Mouse (Mus musculus): ENCODE measurements around the gene Tfcp2. TPM values are rescaled to one million over a fixed set of nuclear protein-coding genes. Genes with fewer than 3 reads are reported as not detected.
A peak's percentile ranks its signal among the peaks of the same experiment; 100 is the strongest.
"Not testable (repeated sequence)": the region's sequence is repeated elsewhere in the genome, so short reads cannot be mapped to it uniquely, and the experiment has no call there.

Gene Tfcp2
- polyA plus RNA-seq, 1 experiment from 2014 or later: 26.6 TPM

GRCm38 (mm10) chr15:100556378-100556777 is 4.6 kb upstream of the Tfcp2 start:
- no peaks in the 10 kb centered on the region for H3K27me3 ChIP-seq
- no peak overlapping the region for H3K4me3 ChIP-seq (replicated peaks)
- no peaks in the 10 kb centered on the region; the same call in 1 of the 2 replicates for H3K4me1 ChIP-seq
- WGBS: 92% methylated on average over 9 of the region's 9 CpGs
- H3K36me3 ChIP-seq: no peaks in the 10 kb centered on the region
- no peaks in the 10 kb centered on the region for H3K9me3 ChIP-seq (replicated peaks)
- ATAC-seq (ENCODE audit: insufficient number of reproducible peaks, low FRiP score, low TSS enrichment, low read depth): no peak
- no peak overlapping the region for H3K27ac ChIP-seq (replicated peaks)
- no peak overlapping the region for H3K9ac ChIP-seq
- H3K4me2 ChIP-seq (replicated peaks): no peak overlapping the region

GRCm38 (mm10) chr15:100555965-100556364 is 4.2 kb upstream of the Tfcp2 start:
- no peak overlapping the region for H3K4me3 ChIP-seq (replicated peaks)
- no peaks in the 10 kb centered on the region for H3K27me3 ChIP-seq
- H3K9me3 ChIP-seq (replicated peaks): no peaks in the 10 kb centered on the region
- H3K4me2 ChIP-seq (replicated peaks): no peak overlapping the region
- H3K27ac ChIP-seq (replicated peaks): no peak overlapping the region
- H3K4me1 ChIP-seq: peaks cover 2% of the 10 kb centered on the region
- WGBS: 87% methylated on average over 5 of the region's 5 CpGs
- no peak overlapping the region for H3K9ac ChIP-seq
- no peaks in the 10 kb centered on the region for H3K36me3 ChIP-seq
- no peak for ATAC-seq (ENCODE audit: insufficient number of reproducible peaks, low FRiP score, low TSS enrichment, low read depth)

- H3K4me1 ChIP-seq: peaks cover 11% of the 10 kb centered on the region
- H3K36me3 ChIP-seq: peaks cover 8% of the 10 kb centered on the region; the same call in 1 of the 2 replicates
- no peaks in the 10 kb centered on the region for H3K27me3 ChIP-seq
- 0 out of 2 replicates have a peak overlapping the region, but pooled peaks have one; percentile 84 for H3K4me2 ChIP-seq (replicated peaks)
- no peak overlapping the region for H3K27ac ChIP-seq (replicated peaks)
- 94% methylated on average over 4 of the region's 4 CpGs for WGBS
- no peaks in the 10 kb centered on the region for H3K9me3 ChIP-seq (replicated peaks)
- no peak for ATAC-seq (ENCODE audit: insufficient number of reproducible peaks, low FRiP score, low TSS enrichment, low read depth)
- peak overlapping the region; percentile 93; the same call in 1 of the 2 replicates for H3K4me3 ChIP-seq (replicated peaks)
- no peak overlapping the region for H3K9ac ChIP-seq
Measured at GRCm38 (mm10) chr15:100550280-100550679, 1.5 kb downstream of the Tfcp2 start.

- peaks cover 24% of the 10 kb centered on the region for H3K36me3 ChIP-seq
- not testable (repeated sequence) for H3K9ac ChIP-seq; H3K27ac ChIP-seq (replicated peaks); H3K9me3 ChIP-seq (replicated peaks); H3K4me3 ChIP-seq (replicated peaks); H3K4me2 ChIP-seq (replicated peaks); ATAC-seq (ENCODE audit: insufficient number of reproducible peaks, low FRiP score, low TSS enrichment, low read depth); H3K4me1 ChIP-seq; H3K27me3 ChIP-seq
- WGBS: 93% methylated on average over 14 of the region's 14 CpGs
Measured at GRCm38 (mm10) chr15:100543651-100544030, 8.2 kb downstream of the Tfcp2 start.

GRCm38 (mm10) chr15:100542876-100543650 is 8.7 kb downstream of the Tfcp2 start:
- H3K36me3 ChIP-seq: peaks cover 19% of the 10 kb centered on the region
- not testable (repeated sequence) for H3K4me2 ChIP-seq (replicated peaks); H3K27ac ChIP-seq (replicated peaks); H3K27me3 ChIP-seq; H3K4me1 ChIP-seq; ATAC-seq (ENCODE audit: insufficient number of reproducible peaks, low FRiP score, low TSS enrichment, low read depth); H3K4me3 ChIP-seq (replicated peaks); H3K9me3 ChIP-seq (replicated peaks); H3K9ac ChIP-seq
- 94% methylated on average over 27 of the region's 28 CpGs for WGBS

- Histone ChIP-seq H3K9ac (no peak overlapping the region), H3K4me1 (no peaks in the 10 kb centered on the region), H3K4me3 (replicated peaks) (no peak overlapping the region), H3K9me3 (replicated peaks) (no peaks in the 10 kb centered on the region), H3K36me3 (peaks cover 22% of the 10 kb centered on the region), H3K4me2 (replicated peaks) (no peak overlapping the region), H3K27ac (replicated peaks) (no peak overlapping the region), H3K27me3 (no peaks in the 10 kb centered on the region)
- 87% methylated on average over 4 of the region's 4 CpGs for WGBS
- ATAC-seq (ENCODE audit: insufficient number of reproducible peaks, low FRiP score, low TSS enrichment, low read depth): no peak
Measured at GRCm38 (mm10) chr15:100541426-100541825, 10.4 kb downstream of the Tfcp2 start.

- H3K9me3 ChIP-seq (replicated peaks); H3K27ac ChIP-seq (replicated peaks); H3K4me3 ChIP-seq (replicated peaks); H3K4me2 ChIP-seq (replicated peaks); H3K9ac ChIP-seq; ATAC-seq (ENCODE audit: insufficient number of reproducible peaks, low FRiP score, low TSS enrichment, low read depth); H3K4me1 ChIP-seq; H3K27me3 ChIP-seq: not testable (repeated sequence)
- H3K36me3 ChIP-seq: peaks cover 26% of the 10 kb centered on the region
- WGBS: 84% methylated on average over 1 of the region's 1 CpGs
Measured at GRCm38 (mm10) chr15:100541001-100541400, 10.8 kb downstream of the Tfcp2 start.

GRCm38 (mm10) chr15:100539411-100539810 is 12.4 kb downstream of the Tfcp2 start:
- Histone ChIP-seq H3K9ac (no peak overlapping the region), H3K27me3 (no peaks in the 10 kb centered on the region), H3K9me3 (replicated peaks) (no peaks in the 10 kb centered on the region), H3K27ac (replicated peaks) (no peak overlapping the region), H3K4me1 (no peaks in the 10 kb centered on the region), H3K36me3 (peaks cover 32% of the 10 kb centered on the region), H3K4me2 (replicated peaks) (no peak overlapping the region), H3K4me3 (replicated peaks) (no peak overlapping the region)
- 95% methylated on average over 9 of the region's 9 CpGs for WGBS
- no peak for ATAC-seq (ENCODE audit: insufficient number of reproducible peaks, low FRiP score, low TSS enrichment, low read depth)

- WGBS: 85% methylated on average over 6 of the region's 6 CpGs
- H3K4me2 ChIP-seq (replicated peaks): no peak overlapping the region
- ATAC-seq (ENCODE audit: insufficient number of reproducible peaks, low FRiP score, low TSS enrichment, low read depth): no peak
- no peaks in the 10 kb centered on the region for H3K4me1 ChIP-seq
- no peak overlapping the region for H3K4me3 ChIP-seq (replicated peaks)
- H3K27ac ChIP-seq (replicated peaks): no peak overlapping the region
- H3K36me3 ChIP-seq: peaks cover 36% of the 10 kb centered on the region
- no peaks in the 10 kb centered on the region for H3K27me3 ChIP-seq
- no peak overlapping the region for H3K9ac ChIP-seq
- no peaks in the 10 kb centered on the region for H3K9me3 ChIP-seq (replicated peaks)
Measured at GRCm38 (mm10) chr15:100537913-100538312, 13.9 kb downstream of the Tfcp2 start.

GRCm38 (mm10) chr15:100527900-100528299 is 23.9 kb downstream of the Tfcp2 start:
- no peak overlapping the region for H3K27ac ChIP-seq (replicated peaks)
- no peak for ATAC-seq (ENCODE audit: insufficient number of reproducible peaks, low FRiP score, low TSS enrichment, low read depth)
- 82% methylated on average over 5 of the region's 5 CpGs for WGBS
- no peaks in the 10 kb centered on the region for H3K4me1 ChIP-seq
- H3K9ac ChIP-seq: no peak overlapping the region
- 0 out of 2 replicates have a peak, but pooled peaks cover 15% of the 10 kb centered on the region for H3K36me3 ChIP-seq
- no peak overlapping the region for H3K4me3 ChIP-seq (replicated peaks)
- H3K27me3 ChIP-seq: no peaks in the 10 kb centered on the region
- H3K4me2 ChIP-seq (replicated peaks): no peak overlapping the region
- H3K9me3 ChIP-seq (replicated peaks): no peaks in the 10 kb centered on the region

- H3K27ac ChIP-seq (replicated peaks): no peak overlapping the region
- no peak overlapping the region for H3K4me3 ChIP-seq (replicated peaks)
- no peaks in the 10 kb centered on the region for H3K9me3 ChIP-seq (replicated peaks)
- WGBS: 92% methylated on average over 14 of the region's 14 CpGs
- H3K4me1 ChIP-seq: no peaks in the 10 kb centered on the region
- no peak overlapping the region for H3K9ac ChIP-seq
- H3K27me3 ChIP-seq: no peaks in the 10 kb centered on the region
- peaks cover 27% of the 10 kb centered on the region; the same call in 1 of the 2 replicates for H3K36me3 ChIP-seq
- no peak overlapping the region for H3K4me2 ChIP-seq (replicated peaks)
- no peak for ATAC-seq (ENCODE audit: insufficient number of reproducible peaks, low FRiP score, low TSS enrichment, low read depth)
Measured at GRCm38 (mm10) chr15:100525405-100525804, 26.4 kb downstream of the Tfcp2 start.

- no peak overlapping the region for H3K27ac ChIP-seq (replicated peaks)
- H3K27me3 ChIP-seq: no peaks in the 10 kb centered on the region
- no peak overlapping the region for H3K4me3 ChIP-seq (replicated peaks)
- H3K9me3 ChIP-seq (replicated peaks): no peaks in the 10 kb centered on the region
- peaks cover 48% of the 10 kb centered on the region for H3K36me3 ChIP-seq
- no peak overlapping the region for H3K4me2 ChIP-seq (replicated peaks)
- no peaks in the 10 kb centered on the region for H3K4me1 ChIP-seq
- H3K9ac ChIP-seq: no peak overlapping the region
- ATAC-seq (ENCODE audit: insufficient number of reproducible peaks, low FRiP score, low TSS enrichment, low read depth): no peak
- WGBS: 83% methylated on average over 14 of the region's 14 CpGs
Measured at GRCm38 (mm10) chr15:100520306-100520705, 31.5 kb downstream of the Tfcp2 start.

Measured in embryonic facial prominence, embryonic 15.5 days (tissue).